Mouse (Mus musculus): ENCODE measurements around the gene Zfp655.
"Not testable (repeated sequence)": the region's sequence is repeated elsewhere in the genome, so short reads cannot be mapped to it uniquely, and the experiment has no call there.

Gene Zfp655

DNA sequence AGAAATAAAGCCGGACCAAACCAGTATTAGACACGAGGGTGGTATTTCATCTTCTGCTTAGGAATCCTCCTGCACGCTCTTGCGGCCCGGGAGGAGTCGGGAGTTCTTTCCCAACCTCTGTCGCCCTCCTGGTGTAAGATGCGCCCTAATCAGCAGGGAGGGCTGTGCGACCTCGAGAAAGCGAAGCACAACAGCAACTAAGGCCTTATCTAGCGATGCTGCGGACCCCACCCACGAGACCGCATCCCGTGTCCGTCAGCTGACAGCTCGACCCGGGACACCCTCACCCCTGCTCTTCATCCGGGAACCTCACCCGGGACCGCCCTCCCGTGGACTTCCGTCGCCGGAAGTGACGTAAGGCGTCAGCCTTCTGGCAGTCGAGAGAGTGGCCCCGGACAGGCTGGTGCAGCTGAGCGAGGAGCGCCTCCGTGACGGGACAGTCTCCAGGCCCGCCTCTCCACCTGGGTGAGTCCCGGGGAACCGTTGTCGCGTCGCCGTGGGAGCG is at the start of gene Zfp655:
Gene Zfp655, plus strand, starts transcription at position 349 of the 505 bp plus-strand sequence.
- peak; percentile 98 for DNase-seq (ENCODE audit: low spot score)

DNA sequence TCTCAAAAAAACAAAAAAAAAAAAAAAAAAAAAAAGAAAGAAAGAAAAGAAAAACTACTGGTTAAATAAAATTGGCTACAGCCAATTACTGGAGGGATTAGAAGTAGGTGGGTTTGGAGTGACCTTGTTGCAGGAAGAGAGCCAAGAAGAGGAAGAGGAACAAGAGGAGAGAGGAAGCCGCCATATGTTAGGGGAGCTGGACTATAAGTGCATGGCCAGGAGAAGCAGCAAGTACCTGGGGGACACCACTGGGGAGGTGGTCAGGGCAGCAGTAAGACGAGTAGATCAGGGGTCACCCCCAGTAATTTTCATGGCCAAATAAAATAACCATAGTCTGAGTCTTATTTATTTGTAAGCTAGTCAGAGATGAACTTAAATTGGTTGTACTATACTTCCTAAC is 46.3 kb upstream of the Zfp655 start:
- no peak for DNase-seq (ENCODE audit: low spot score)

DNA sequence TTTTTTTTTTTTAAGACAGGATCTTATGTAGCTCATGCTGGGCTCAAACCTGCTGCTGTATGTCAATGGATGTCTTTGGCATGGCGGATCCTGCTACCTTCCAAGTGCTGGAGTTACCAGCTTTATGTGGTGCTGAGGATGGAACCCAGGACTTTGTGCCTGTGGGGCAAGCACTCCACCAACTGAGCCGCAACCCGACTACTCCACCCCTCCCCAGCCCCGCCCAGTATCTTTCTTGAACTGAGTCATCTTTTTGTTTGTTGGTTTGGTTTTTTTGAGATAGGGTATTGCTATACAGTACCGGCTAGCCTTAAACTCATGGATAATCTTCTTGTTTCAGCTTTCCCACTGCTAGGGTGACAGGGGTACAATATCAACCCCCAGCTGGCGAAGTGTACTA is 42.1 kb upstream of the Zfp655 start:
- no peak for DNase-seq (ENCODE audit: low spot score)

DNA sequence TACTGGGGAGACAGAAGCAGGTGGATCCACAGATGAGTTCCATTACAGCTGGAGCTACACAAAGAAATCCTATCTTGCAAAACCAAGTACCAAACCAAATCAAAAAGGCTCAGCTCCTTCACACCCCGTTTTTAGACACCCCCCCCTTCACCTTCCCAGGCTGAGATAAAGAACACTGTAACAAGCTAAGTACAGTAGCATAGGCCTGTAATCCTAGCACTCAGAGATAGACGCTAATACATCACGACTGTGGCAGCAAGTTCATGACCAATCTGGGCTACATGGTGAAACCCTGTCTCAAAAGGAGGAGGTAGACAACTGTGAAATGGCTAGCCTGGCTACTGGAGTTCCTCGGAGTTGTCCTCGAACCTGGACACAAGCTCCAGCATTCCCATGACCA is 41.1 kb upstream of the Zfp655 start:
- DNase-seq (ENCODE audit: low spot score) = no peak

DNA sequence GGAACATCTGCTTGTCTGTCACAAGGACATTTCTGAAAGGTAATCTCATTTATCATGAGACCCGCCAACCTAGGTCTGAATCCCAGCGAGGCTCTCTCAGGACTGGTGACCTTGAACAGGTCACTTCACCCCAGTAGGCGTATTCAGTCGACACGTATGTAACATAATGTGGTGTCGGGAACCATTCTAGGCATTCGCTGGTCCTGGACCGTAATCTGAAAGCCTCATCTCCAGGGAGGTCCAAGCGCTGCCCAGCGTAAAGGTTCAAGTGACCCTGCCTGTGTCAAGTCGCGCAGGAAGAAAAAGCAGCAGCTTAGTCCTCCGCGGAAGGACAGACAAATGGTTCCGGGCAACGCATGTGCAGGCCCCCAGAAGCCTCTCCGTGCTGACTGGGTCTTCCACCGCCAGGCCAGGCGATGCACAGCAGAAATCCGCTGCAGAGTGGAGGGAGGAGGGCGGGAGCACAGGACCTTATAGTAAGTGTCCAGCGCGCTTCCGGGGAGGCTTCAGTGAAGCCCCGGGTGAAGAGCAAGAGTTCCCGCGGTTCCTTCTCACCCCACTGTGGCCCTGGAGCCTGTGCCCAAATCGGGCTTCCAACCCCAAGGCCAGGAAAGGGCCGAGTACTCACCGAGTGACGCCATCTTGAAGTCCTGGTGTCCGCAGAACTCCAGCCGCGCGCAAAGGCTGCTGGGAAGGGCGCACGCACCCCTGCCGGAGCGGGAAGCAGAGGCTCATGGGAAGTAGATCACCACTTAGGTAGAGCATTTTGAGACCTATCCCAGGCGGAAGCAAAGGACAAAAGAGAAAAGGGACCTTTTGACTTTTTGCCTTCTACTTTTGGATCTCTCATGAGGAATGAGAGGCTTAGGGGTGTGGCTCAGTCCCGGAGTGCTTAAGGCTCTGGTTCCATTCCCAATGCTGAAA is 40.4 kb upstream of the Zfp655 start:
- peak; percentile 91 for DNase-seq (ENCODE audit: low spot score)

DNA sequence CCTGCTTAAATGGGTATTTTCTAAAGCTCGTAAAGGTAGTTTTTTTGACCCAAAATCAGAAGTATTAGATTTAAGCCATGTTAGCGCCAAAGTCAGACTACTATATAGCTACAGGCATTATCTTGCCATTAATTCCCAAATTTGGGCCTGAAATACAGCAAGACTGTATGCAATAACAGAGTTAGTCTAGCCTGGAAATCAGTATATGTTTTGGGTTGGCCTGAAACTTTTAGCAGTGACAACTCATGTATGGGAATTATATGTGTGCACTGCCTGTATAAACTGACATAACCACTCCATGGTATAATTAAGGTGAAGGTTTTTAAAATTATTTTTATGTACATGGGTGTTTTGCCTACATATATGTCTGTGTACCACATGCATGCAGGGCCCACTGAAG is 39.6 kb upstream of the Zfp655 start, which contains the start of gene Atp5j2:
Gene Atp5j2, minus strand, starts transcription at position 101 of the 400 bp plus-strand sequence.
- DNase-seq (ENCODE audit: low spot score) = no peak

DNA sequence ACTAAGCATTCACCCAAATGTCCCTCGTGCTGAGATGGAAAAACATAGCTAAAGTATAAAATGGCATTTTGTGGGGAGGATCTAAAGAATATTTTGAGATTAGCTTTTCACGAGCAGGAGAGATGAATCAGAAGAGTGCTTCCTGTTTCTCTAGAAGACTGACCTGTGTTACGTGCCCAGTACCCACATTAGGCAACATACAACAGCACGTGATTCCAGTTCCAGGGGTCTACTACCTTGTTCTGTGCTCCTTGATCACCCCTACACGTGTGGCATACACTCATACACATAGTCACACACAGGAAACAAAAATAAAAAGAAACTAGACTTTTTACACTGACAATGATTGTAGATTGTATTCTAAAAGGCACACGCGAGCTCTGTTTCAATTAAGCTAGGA is 31.1 kb upstream of the Zfp655 start:
- no peak for DNase-seq (ENCODE audit: low spot score)

DNA sequence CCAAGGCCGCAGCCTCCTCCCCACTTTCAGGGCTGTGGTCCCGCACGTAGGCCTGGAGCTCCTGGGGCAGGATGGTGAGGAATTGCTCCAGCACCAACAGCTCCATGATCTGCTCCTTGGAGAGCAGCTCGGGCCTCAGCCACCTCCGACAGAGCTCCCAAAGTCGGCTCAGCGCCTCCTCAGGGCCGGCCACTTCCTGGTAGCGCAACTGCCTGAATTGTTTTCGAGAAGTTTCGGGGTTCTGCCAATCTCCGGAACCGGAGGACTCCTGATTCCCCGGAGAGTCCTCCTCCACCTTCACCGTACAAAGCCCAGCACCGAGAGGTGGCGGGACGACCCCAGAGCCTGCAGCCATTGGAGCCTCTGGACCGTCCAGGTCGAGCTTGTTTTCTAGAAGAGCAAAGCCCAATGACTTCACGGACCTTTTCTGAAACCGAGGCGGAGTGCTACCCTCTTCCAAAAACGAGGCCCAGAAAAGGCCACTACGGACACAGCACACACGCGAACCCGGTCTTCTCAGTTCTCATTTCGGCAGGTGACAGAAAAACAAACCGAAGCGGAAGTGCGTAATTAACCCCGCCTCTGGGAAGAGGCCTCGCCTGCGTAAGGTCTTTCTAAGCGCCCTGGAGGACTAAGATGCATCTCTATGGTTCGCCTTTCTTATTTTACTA is 30.1 kb upstream of the Zfp655 start, which contains the start of gene Zkscan14:
Gene Zkscan14, minus strand, starts transcription at position 548 of the 671 bp plus-strand sequence.
- DNase-seq (ENCODE audit: low spot score) = peak; percentile 82

DNA sequence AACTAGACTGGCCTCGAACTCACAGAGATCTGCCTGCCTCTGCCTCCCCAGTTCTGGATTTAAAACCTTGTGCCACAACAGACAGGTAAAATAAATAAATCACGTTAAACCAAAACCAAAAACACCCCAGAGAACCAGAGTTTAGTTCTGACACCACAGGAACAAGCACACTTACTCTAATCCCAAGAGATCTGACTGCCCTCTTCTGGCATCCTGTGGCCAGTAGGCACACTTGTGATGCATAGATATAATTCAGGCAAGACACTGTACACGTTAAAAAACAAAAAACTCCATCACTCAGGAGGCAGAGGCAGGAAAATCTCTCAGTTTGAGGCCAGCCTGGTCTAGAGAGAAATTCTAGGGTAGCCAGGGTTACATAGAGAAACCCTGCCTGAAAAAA is 29.1 kb upstream of the Zfp655 start:
- DNase-seq (ENCODE audit: low spot score) = no peak

DNA sequence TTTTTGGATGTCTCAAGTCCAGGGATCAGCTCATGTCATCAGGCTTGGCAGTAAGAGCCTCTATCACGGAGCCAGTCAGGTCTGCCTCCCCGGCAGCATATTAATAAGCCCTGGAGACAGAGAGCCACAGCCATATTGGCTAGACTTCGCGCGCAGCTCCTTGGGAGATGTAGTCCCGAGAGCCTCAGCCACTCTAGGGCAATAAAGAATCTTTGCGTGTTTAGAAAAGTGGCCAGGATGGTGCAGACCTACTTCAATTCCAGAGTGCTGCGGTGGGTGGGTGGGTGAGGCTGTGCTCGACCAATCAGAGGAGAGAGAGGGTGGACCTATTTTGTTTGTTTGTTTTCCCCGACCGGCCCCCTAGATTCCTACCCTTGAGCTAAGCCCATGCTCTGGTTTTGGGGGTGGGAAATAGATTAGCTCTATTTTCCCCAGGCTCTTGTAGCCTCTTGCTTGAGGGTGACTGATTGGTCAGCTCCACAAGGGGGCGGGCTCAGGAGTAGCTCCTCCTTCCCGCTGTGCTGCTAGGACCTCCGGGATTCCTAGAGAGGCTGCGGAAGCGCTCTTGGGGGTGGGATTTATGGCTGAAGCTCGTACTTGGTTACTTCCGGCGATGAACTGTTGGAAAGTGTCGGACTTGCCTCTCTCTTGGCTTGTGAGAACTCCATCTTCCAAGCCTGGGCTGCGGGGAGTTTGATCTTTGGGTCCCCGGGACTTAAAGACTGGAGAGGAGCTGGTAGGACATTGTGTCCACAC is 27.4 kb upstream of the Zfp655 start, which contains the start of gene Zkscan5:
Gene Zkscan5, plus strand, starts transcription at position 627 of the 756 bp plus-strand sequence.
- DNase-seq (ENCODE audit: low spot score) = peak; percentile 99

DNA sequence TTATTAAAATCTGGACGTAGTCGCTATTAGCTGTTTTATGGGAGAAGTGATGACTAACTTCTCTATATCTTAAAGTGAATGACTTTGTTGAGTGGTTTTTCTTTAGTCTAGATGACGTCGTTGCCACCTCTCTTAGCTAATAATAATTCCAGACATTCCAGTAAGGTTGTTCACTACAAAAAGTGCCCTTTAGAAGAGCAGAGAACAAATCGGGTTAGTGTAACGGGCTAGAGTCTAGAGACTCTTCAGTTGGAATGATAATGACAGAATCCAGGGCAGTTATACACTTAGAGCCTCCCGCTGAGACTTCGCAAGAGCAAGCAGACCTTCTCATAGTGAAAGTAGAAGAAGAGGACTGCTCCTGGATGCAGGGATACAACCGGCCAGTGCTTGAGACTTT is 26.5 kb upstream of the Zfp655 start:
- DNase-seq (ENCODE audit: low spot score) = no peak

DNA sequence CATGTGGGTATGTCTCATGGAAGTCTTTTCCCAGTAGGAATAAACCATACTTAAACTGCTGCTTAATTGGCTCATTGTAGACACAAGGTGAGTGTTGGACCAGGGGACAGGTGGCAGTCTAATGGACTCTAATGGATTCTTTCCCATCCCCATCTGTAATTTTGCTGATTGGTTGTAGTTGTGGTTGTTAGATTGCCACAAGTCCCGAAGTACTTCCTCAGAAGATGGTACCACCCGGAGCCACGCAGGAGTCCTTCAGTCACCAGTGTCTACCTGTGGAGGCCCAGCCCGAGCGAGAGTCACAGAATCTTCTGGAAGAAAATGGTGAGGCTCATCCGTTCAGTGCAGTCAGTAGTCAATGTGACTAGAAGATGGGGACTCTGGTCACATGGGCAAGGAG is 24.1 kb upstream of the Zfp655 start:
- DNase-seq (ENCODE audit: low spot score) = no peak

DNA sequence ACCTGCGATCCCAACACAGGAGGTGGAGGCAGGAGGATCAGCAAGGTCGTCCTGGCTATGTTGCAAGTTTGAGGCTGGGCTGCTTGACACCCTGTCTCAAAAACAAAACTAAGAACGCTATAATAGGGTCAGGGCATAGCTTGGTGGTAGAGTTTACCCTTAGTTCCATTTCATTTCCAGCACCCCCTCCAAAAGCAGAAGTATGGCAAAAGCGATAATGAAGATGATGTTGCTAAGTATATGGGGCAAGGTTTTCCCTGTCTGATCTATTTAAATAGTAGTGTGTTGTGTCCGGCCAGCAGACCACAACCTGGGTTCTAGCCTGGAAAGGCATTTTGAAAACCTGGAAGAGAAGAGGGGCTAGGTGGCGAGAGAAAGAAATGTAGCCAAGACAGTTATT is 23.6 kb upstream of the Zfp655 start:
- no peak for DNase-seq (ENCODE audit: low spot score)

DNA sequence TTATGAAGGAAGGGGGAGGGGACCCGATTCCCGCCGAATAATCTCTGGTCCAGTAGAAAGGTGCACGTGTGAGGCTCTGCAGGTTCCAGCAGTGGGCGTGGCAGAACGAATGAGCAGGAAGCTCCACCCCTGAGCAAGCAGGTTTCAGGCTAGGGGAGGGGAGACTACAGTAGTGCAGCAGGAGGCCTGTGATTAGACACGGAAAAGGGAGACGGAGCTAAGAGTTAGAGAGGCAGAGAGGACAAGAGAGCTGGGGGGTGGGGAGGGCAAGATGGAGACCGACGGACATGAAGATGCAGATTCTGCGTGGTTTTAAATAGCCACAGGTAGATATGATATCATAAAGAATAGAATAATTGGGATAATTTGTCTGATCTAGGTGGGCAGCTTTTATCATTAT is 23.1 kb upstream of the Zfp655 start:
- DNase-seq (ENCODE audit: low spot score) = not testable (repeated sequence)

DNA sequence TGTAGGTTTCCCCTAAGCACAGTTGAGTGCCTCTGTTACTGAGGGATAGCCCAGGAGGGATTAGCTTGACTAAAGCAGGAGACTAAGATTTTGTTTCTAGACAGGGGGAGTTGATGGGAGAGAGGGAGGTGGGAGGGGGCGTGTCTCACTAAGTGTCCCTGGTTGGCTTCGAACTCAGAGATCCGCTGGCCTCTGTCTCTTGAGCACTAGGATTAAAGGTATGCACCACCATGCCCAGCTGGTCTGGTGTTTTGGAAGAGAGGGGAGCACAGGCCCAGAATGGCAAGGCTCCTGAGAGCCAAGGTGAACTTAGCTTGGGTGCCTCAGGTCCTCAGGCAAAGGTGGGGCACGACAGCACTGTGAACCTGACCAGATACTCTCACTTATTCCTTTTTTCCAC is 20.2 kb upstream of the Zfp655 start:
- no peak for DNase-seq (ENCODE audit: low spot score)

DNA sequence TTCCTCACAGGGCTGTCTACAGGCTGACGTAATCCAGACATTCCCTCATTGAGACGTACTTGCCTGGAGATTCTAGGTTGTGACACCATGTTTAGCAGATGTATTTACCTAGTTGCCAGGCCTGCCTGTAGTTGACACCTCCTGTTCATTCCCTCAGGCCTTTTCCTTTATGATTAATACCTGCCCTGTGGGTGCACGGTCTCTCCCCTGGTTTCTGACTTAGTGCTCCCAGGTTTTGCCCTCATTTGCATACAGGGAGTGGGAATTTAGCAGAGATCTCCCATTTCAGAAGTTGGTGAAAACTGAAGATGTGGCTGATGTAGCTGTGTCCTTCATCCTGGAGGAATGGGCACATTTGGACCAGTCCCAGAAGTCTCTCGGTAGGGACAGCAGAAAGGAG is 19.3 kb upstream of the Zfp655 start:
- no peak for DNase-seq (ENCODE audit: low spot score)

DNA sequence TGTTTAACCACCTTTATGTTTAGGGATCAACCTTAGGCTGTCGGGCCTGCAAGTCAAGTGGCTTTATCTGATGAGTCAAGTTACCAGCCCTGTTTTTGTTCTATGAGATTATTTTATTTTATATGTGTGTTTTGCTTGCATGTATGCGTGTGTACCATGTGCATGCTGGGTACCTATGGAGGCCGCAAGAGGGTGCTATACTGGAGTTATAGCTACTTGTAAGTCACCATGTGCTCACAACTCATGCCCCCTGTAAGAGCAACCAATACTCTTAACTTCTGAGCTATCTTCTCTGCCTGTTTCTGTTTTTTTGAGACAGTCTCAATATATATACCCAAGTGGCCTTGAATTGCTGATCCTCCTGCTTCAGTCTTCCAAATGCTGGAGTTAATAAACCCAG is 18.0 kb upstream of the Zfp655 start:
- no peak for DNase-seq (ENCODE audit: low spot score)

DNA sequence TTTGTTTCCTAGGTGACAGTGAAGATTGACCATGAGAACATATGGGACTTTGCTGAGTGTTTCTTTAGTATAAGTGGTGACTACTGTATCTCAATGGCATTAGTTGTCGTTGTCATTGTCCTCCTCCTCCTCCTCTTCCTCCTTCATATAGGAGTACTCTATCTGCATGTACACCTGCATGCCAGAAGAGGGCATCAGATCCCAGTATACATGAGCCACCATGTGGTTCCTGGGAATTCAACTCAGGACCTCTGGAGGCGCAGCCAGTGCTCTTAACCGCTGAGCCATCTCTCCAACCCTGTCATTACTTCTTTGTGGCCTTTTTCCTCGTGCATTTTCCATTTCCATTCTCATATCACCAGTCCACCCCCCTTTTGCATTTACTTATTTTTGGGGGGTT is 16.8 kb upstream of the Zfp655 start:
- DNase-seq (ENCODE audit: low spot score) = peak; percentile 41

DNA sequence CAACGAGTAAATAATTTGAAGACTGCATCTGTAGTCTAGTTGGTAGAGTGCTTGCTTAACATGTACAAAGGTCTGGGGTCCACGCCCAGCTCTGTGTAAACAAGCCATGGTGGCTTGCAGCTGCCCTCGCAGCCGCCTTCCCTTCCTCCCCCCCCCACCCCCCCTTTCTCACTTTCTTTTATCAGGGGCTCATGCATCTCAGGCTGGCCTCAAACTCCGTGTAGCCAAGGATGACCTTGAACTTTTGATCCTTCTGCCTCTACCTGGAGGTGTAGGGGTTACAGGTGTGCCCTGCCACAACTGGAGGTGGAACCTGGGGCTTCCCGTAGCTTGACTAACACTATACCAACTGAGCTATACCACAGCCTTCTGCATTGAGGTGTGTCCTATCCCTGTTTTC is 13.8 kb upstream of the Zfp655 start:
- peak; percentile 82 for DNase-seq (ENCODE audit: low spot score)

DNA sequence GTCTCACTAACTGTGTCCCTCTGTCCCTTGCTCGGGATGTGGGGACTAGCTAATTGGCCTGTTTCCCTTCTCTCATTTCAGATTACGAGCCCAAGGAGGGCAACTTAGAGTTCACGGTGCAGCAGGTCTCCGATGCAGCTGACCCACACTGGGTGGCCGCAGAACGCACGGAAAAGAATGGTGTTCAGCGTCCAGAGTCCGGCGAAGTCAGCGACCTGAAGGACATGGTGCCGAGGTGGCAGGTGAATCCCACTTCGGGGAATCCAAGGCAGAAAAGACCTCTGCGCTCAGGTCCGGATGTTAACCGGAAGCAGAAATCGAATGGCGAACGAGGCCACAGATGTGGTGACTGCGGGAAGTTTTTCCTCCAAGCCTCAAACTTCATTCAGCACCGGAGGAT is 13.3 kb upstream of the Zfp655 start:
- peak; percentile 49 for DNase-seq (ENCODE audit: low spot score)

DNA sequence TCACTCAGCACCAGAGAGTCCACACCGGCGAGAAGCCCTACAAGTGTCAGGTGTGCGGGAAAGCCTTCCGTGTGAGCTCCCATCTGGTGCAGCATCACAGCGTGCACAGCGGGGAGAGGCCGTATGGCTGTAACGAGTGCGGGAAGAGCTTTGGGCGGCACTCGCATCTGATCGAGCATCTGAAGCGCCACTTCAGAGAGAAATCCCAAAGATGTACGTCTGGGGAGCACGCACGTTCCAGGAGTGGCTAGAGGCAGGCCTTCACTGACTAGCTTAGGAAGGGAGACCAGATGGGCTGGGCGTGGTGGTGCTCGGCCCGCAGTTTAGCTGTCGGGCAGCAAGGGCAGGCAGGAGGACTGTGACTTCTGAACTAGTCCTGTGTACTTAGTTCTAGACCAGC is 12.8 kb upstream of the Zfp655 start:
- DNase-seq (ENCODE audit: low spot score) = no peak

DNA sequence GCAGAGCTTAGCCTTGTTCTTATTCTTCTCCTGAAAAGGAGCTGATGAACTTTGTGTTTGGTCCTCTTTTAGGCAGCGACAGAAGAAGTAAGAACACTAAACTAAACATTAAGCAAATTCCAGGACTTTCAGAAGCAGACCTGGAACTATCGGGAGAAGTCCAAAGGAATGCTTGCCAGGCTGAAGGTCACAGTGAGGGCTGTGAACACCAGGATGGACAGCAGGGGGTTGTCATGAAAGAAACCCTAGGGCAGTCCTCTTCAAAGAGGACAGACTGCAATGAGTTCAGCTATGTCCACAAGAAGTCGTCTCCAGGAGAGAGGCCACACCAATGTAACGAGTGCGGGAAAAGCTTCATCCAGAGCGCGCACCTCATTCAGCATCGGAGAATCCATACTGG is 11.5 kb upstream of the Zfp655 start:
- peak; percentile 69 for DNase-seq (ENCODE audit: low spot score)

Measured in yolk sac, embryonic 10.5 days (tissue).